Mouse (Mus musculus) monocyte, adult 2 months (primary cell): Measurements from ENCODE around the gene Slc24a4.

Experiments used
- DNase-seq, 2 experiments: peaks; one replicate each; pipeline ENCODE4 v3.0.0; 2022; ENCODE audit warnings: low spot score in 2 of 2, low read depth in 1 of 2

Gene Slc24a4

GRCm38 (mm10) chr12:102305069-102305836 lies 176.7 kb downstream of the Slc24a4 start:
- no peak for DNase-seq

- DNase-seq = no peak
Observed at GRCm38 (mm10) chr12:102308001-102308456, 179.5 kb downstream of the Slc24a4 start.

DNA sequence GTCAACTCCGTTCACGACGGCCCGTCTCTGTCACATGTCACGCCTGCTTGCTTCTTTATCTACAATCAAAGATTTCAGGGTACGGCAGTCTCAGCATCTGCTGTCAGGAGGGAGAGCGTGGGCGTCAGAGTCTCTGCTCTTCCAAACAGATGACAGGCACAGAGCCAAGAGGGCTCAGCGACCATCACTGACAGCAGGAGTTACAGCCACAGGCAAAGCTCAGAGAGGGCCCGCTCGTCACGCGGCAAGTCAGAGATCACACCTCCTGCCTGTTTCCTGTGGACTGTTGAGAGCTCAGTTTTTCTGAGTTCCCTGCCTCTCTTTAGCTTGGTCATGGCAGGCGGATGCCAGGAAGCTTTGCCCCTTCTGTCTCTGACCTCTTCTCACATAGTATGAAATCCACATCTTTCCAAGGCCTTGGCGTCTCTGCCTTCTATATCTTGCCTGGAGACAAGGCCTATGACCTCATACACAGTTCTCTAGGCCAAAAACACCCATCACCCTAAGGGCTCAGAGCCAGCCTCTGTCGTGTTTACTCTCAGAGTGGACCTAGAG lies 180.0 kb downstream of the Slc24a4 start:
- DNase-seq = no peak

DNA sequence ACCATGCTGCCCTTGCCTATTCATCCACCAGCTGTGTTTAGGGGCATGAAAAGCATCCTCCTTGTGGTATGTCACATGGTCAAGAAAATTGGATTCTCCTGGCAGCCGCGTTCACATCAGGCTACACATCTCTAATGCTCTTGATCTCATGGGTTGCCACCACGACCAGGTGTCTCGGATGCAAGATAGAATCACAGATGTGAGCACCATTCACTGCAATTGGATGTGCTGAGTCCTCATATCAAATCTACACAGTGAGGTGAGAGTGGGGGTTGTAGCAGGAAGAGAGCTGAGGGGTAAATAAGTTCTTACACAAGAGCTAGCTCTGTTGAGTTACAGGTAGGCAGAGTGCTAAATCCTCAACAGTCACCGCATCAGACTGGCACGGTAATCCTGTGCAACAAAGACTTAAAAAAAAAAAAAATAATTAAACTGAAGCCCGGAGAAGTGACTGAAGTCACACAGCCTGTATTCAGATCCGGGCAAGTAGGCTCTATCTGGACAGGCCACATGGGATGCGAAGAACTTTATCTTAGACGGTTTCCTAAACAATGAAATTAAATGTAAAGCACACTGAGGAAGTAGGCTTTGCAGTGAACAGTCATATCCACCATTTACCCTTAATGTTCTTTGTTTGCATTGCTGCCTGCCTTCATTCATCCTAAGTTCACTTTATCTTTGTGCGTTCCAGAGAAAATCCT lies 180.7 kb downstream of the Slc24a4 start:
- DNase-seq = no peak

DNA sequence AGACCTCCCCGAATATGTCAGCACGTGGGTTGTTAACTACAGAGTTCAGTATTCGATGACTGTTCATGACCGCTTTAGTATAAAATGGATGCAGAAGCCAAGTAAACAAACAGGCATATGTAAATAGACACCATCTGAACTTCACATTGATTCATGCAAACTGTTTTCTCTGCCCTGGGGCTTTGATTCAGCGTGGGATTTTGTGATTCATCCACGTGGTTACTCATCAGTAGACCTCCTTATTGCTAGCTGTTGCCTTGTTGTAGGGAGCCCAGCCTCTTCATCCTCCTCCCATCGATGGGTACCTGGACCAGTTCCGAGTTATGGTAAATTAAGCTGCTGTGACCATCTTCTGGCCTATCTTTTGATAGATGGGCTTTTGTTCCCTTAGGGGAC lies 181.3 kb downstream of the Slc24a4 start:
- DNase-seq = no peak

- DNase-seq = no peak
Observed at GRCm38 (mm10) chr12:102310261-102310660, 181.7 kb downstream of the Slc24a4 start.

- DNase-seq = no peak
Observed at GRCm38 (mm10) chr12:102311454-102311853, 182.9 kb downstream of the Slc24a4 start.
